Mouse (Mus musculus) forebrain, embryonic 14.5 days (tissue): ENCODE measurements around the gene 1700109H08Rik. TPM values are rescaled to one million over a fixed set of nuclear protein-coding genes. Genes with fewer than 3 reads are reported as not detected.
"Not testable (repeated sequence)": the region's sequence is repeated elsewhere in the genome, so short reads cannot be mapped to it uniquely, and the experiment has no call there.

Experiments used
- ATAC-seq: fragments of 200-750 bp; cut with Nextera tagmentation; 2 replicates; pipeline ENCODE4 v1.8.0; 2017; ENCODE audit warnings: mild to moderate bottlenecking, moderate library complexity
- DNase-seq: peaks from one replicate; pipeline ENCODE4 v3.0.0-alpha.2; 2015; ENCODE audit warnings: low spot score
- H3K27ac ChIP-seq: fragments of 300-500 bp; sonication (generic); 2 replicates; pipeline ENCODE4 v1.5.1; 2014; ENCODE audit warnings: low read depth, mild to moderate bottlenecking, control low read depth, low read length, moderate library complexity
- H3K27me3 ChIP-seq: fragments of 300-500 bp; sonication (generic); replicated peaks from 2 replicates; pipeline ENCODE4 v1.6.1; 2014; ENCODE audit warnings: low read length, control low read depth, mixed read lengths; ENCODE audit not compliant: control insufficient read depth, insufficient read depth
- H3K36me3 ChIP-seq: fragments of 300-500 bp; sonication (generic); 2 replicates; pipeline ENCODE4 v1.6.1; 2014; ENCODE audit warnings: low read length, control low read depth; ENCODE audit not compliant: control insufficient read depth, insufficient read depth
- H3K4me1 ChIP-seq: fragments of 300-500 bp; sonication (generic); 2 replicates; pipeline ENCODE4 v1.6.1; 2014; ENCODE audit warnings: antibody characterized with exemption, low read length, control low read depth; ENCODE audit not compliant: control insufficient read depth, insufficient read depth
- H3K4me2 ChIP-seq: fragments of 300-500 bp; sonication (generic); 2 replicates; pipeline ENCODE4 v1.6.1; 2014; ENCODE audit warnings: mild to moderate bottlenecking, control low read depth, low read length
- H3K4me3 ChIP-seq: fragments of 300-500 bp; sonication (generic); 2 replicates; pipeline ENCODE4 v1.5.1; 2014; ENCODE audit warnings: low read depth, low read length, control low read depth
- H3K9ac ChIP-seq: fragments of 300-500 bp; sonication (generic); 2 replicates; pipeline ENCODE4 v1.6.1; 2014; ENCODE audit warnings: mild to moderate bottlenecking, low read length, control low read depth, moderate library complexity
- H3K9me3 ChIP-seq: fragments of 300-500 bp; sonication (generic); replicated peaks from 2 replicates; pipeline ENCODE4 v1.6.1; 2016; ENCODE audit warnings: low read length, control low read depth, mixed read lengths; ENCODE audit not compliant: control insufficient read depth
- WGBS: fragments of 180-500 bp; shearing (Covaris S2); extraction: QIAGEN DNeasy Blood & Tissue Kit; methylation state at CpG from one replicate; pipeline ENCODE4 v1.1.7; 2014; 5-methylcytosine and 5-hydroxymethylcytosine counted together
- polyA plus RNA-seq: library from polyadenylated mRNA; unstranded; fragments of >200 nt; fragmentation: Nextera tagmentation; extraction: Ambion mirVana; gene quantifications from 2 replicates; pipeline ENCODE4 v1.2.1, GENCODE M21; 2014

Gene 1700109H08Rik
- polyA plus RNA-seq = 1.1 and 2.3 TPM in 2 replicates

GRCm38 (mm10) chr5:3571266-3571665 is at the start of gene 1700109H08Rik:
Gene 1700109H08Rik (plus strand): TSS chr5:3571566.
- Histone ChIP-seq H3K27me3 (no peaks in the 10 kb centered on the region), H3K9ac (no peak within 1 kb of the TSS), H3K9me3 (no peaks in the 10 kb centered on the region), H3K4me3 (no peak within 1 kb of the TSS), H3K27ac (no peak within 1 kb of the TSS), H3K36me3 (peaks cover 84% of the 10 kb centered on the region), H3K4me1 (no peaks in the 10 kb centered on the region), H3K4me2 (no peak within 1 kb of the TSS)
- ATAC-seq (no peak), DNase-seq (no peak)
- WGBS = 91% methylated on average over 4 of the region's 4 CpGs

- 86% methylated on average over 12 of the region's 12 CpGs for WGBS
- H3K9me3 ChIP-seq = no peaks in the 10 kb centered on the region
- no peak overlapping the region for H3K4me2 ChIP-seq
- H3K27ac ChIP-seq = no peak overlapping the region
- peaks cover 12% of the 10 kb centered on the region; the same call in 1 of the 2 replicates for H3K36me3 ChIP-seq
- H3K4me1 ChIP-seq = no peaks in the 10 kb centered on the region
- peak; percentile 12 for DNase-seq
- ATAC-seq = peak; percentile 43; the same call in 1 of the 2 replicates
- no peaks in the 10 kb centered on the region for H3K27me3 ChIP-seq
- H3K9ac ChIP-seq = no peak overlapping the region
- H3K4me3 ChIP-seq = no peak overlapping the region
Measured at GRCm38 (mm10) chr5:3521741-3522140, 49.6 kb upstream of the 1700109H08Rik start.

GRCm38 (mm10) chr5:3522826-3523225 is 48.5 kb upstream of the 1700109H08Rik start:
- peaks cover 12% of the 10 kb centered on the region; the same call in 1 of the 2 replicates for H3K36me3 ChIP-seq
- H3K4me2 ChIP-seq = no peak overlapping the region
- no peaks in the 10 kb centered on the region for H3K27me3 ChIP-seq
- no peak for ATAC-seq
- no peak overlapping the region for H3K9ac ChIP-seq
- no peaks in the 10 kb centered on the region for H3K4me1 ChIP-seq
- H3K9me3 ChIP-seq = no peaks in the 10 kb centered on the region
- WGBS = 92% methylated on average over 10 of the region's 10 CpGs
- H3K27ac ChIP-seq = no peak overlapping the region
- H3K4me3 ChIP-seq = no peak overlapping the region
- DNase-seq = no peak

- Histone ChIP-seq H3K9me3 (no peaks in the 10 kb centered on the region), H3K27me3 (no peaks in the 10 kb centered on the region), H3K4me1 (no peaks in the 10 kb centered on the region), H3K27ac (no peak overlapping the region), H3K36me3 (0 out of 2 replicates have a peak, but pooled peaks cover 2% of the 10 kb centered on the region), H3K4me3 (no peak overlapping the region), H3K4me2 (no peak overlapping the region), H3K9ac (no peak overlapping the region)
- 33% methylated on average over 5 of the region's 5 CpGs for WGBS
- DNase-seq (no peak), ATAC-seq (no peak)
Measured at GRCm38 (mm10) chr5:3527041-3527691, 44.2 kb upstream of the 1700109H08Rik start.

GRCm38 (mm10) chr5:3529585-3530189 is 41.7 kb upstream of the 1700109H08Rik start:
- H3K4me2 ChIP-seq = no peak overlapping the region
- no peak overlapping the region for H3K9ac ChIP-seq
- ATAC-seq = no peak
- H3K4me1 ChIP-seq = no peaks in the 10 kb centered on the region
- H3K36me3 ChIP-seq = no peaks in the 10 kb centered on the region
- no peak for DNase-seq
- no peak overlapping the region for H3K4me3 ChIP-seq
- no peak overlapping the region for H3K27ac ChIP-seq
- WGBS = 76% methylated on average over 10 of the region's 10 CpGs
- no peaks in the 10 kb centered on the region for H3K9me3 ChIP-seq
- H3K27me3 ChIP-seq = no peaks in the 10 kb centered on the region

- DNase-seq, H3K27me3 ChIP-seq, ATAC-seq, H3K4me1 ChIP-seq, H3K36me3 ChIP-seq, H3K27ac ChIP-seq, H3K4me3 ChIP-seq, H3K9ac ChIP-seq, H3K9me3 ChIP-seq, H3K4me2 ChIP-seq: not testable (repeated sequence)
Measured at GRCm38 (mm10) chr5:3532048-3532447, 39.3 kb upstream of the 1700109H08Rik start.

GRCm38 (mm10) chr5:3536592-3537212 is 34.7 kb upstream of the 1700109H08Rik start:
- Histone ChIP-seq H3K4me3 (no peak overlapping the region), H3K9ac (no peak overlapping the region), H3K4me2 (no peak overlapping the region), H3K27ac (no peak overlapping the region), H3K9me3 (no peaks in the 10 kb centered on the region), H3K36me3 (no peaks in the 10 kb centered on the region), H3K4me1 (no peaks in the 10 kb centered on the region), H3K27me3 (no peaks in the 10 kb centered on the region)
- WGBS = 57% methylated on average over 3 of the region's 3 CpGs
- ATAC-seq (no peak), DNase-seq (no peak)

GRCm38 (mm10) chr5:3538505-3539472 is 32.6 kb upstream of the 1700109H08Rik start:
- H3K4me1 ChIP-seq = no peaks in the 10 kb centered on the region
- 70% methylated on average over 11 of the region's 11 CpGs for WGBS

More at GRCm38 (mm10) chr5:3538505-3539472, 32.6 kb upstream of the 1700109H08Rik start:
- DNase-seq (no peak), ATAC-seq (no peak)
- Histone ChIP-seq H3K36me3 (no peaks in the 10 kb centered on the region), H3K9ac (no peak overlapping the region), H3K4me3 (no peak overlapping the region), H3K9me3 (no peaks in the 10 kb centered on the region), H3K4me2 (no peak overlapping the region), H3K27ac (no peak overlapping the region), H3K27me3 (no peaks in the 10 kb centered on the region)
